Mouse (Mus musculus) kidney, adult 11 months (tissue): ENCODE measurements around the gene Pnpla6.
A peak's percentile ranks its signal among the peaks of the same experiment; 100 is the strongest.

Source experiments
- DNase-seq: peaks from one replicate; pipeline ENCODE4 v3.0.0; 2022

Gene Pnpla6

GRCm38 (mm10) chr8:3507979-3508754 is 7.0 kb upstream of the Pnpla6 start:
- peak; percentile 46 for DNase-seq

DNA sequence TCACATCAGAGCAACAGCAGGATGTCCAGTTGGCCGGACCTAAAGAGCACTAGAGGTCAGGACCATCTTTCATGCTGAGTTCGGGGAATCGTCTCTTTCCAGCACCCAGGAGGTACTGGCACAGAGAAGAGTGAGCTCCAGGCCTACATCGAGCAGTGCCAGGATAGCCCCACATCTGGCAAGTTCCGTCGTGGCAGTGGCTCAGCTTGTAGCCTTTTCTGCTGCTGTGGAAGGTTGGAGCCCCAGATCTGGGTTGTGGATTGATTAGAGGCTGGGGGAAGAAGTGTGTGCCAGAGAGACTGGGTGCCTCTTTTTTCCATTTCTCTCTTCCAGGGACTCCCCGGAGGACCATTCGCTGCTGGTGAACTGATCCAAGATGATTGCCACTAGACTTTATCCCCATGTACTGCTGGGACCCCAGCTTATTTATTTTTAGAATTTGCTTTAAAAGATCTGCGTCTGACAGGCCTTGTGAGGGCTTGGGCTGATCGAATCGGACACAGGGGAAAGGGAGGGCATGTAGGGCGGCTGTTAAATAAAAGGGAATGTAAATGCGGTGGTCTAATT is 420 bp upstream of the Pnpla6 start:
- peak; percentile 29 for DNase-seq

DNA sequence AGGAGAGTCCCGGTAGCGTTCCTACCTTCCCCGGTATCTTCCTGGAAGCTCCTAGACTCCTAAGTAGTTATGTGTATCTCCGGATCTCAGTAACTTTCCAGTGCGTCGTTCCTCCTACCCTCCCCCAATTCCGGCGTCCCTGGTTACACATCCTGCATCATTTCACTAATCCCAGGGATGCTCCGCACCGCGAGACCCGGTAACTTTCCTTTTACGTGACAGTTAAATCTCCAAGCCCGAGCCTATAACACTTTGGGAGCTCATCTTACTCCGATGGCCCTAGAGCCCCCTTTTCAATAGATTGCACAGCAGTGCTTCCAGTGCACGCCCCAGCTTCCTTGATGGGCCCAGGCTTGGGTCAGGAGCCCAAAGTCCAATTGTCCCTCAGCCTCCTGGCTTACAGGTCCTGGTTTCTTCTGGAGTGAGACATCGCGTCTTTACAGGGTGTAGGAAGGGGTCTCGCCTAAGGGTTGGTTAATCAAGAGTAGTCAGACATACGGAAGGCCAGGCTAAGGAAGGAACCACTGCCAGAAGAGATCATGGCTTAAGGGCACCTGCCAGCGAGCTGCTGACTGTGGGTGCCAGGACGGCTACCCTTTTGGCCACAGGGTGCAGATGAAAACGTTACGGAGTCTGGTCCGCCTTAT is 710 bp downstream of the Pnpla6 start:
- DNase-seq: peak; percentile 70

DNA sequence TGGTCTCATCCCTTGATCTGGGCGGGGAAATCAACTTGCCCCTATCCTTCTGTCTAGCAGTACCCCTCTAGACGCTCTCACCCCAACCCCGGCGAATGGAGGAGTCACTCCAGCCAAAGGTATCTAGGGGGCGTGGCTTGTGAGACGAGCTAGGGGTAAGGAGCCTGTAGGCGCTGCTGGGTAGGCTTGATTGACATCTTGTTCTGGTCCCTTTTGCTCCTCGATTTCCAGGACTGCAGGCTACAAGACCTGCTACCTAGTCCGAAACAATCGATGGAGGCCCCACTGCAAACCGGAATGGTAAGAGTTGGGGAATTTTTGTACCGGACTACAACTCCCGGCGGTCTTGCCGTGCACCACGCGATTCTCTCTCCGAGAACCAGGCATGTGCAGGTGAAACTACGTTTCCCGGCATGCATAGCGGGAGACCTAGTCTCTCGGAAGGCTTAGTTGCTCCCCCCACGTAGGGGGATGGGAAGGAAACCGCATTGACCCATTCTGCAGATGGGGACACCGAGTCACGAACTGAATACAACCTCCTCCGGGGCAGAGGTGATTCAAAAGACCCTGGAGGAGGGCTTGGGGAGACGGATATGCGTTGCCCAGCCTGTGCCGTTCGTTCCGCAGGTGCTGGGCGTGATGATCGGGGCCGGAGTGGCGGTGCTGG is 1.4 kb downstream of the Pnpla6 start:
- DNase-seq: peak; percentile 96

DNA sequence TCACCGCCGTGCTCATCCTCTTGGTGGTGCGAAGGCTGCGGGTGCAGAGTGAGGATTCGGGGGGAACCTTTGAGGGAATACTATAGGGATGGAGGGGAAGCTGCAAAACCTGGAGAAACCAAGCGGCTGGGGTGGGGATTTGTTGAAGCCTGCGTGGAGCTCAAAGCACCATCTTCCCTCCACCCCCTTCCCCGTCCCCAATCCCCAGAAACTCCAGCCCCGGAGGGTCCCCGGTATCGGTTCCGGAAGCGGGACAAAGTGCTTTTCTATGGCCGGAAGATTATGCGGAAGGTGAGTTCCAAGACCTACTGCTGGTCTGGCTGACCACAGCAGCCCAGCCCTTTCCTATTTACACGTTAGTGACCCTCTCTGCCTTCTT is 1.9 kb downstream of the Pnpla6 start:
- no peak for DNase-seq

DNA sequence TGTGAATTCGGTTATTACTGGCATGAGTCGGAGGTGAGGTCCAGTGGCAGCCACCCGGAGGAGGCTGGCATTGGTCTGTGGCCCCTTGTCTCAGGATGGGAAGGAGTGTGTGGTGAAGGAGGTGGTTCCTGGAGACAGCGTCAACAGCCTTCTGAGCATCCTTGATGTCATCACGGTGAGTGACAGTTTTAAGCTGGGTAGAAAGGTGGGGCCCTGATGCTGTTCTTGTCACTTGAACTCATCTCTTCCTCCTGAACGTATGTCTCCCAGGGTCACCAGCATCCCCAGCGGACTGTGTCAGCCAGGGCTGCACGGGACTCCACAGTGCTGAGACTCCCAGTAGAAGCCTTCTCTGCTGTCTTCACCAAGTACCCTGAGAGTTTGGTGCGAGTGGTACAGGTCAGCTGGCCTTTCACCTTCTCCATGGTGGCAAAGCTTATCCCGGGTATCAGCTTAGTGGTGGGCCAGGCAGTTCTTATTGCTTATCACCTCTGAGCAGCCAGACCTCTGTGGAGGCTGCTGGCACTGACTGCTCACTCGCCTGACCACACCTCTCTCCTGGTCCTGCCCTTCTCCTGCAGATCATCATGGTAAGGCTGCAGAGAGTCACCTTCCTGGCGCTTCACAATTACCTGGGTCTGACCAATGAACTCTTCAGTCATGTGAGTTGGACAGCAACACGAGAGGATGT is 7.0 kb downstream of the Pnpla6 start:
- DNase-seq: no peak

DNA sequence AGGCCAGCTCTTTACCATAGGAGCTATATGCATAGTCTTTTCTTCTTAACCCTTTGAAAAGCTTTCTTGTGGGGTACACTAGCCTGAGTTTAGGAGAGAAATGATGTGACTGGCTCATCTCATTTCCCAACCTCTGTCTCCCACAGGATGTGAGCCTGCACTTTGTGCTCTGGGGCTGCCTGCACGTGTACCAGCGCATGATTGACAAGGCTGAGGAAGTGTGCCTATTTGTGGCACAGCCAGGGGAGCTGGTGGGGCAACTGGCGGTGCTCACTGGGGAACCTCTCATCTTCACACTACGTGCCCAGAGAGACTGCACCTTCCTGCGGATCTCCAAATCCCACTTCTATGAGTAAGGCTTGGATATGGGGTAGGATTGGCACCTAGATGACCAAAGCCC is 15.6 kb downstream of the Pnpla6 start:
- no peak for DNase-seq

DNA sequence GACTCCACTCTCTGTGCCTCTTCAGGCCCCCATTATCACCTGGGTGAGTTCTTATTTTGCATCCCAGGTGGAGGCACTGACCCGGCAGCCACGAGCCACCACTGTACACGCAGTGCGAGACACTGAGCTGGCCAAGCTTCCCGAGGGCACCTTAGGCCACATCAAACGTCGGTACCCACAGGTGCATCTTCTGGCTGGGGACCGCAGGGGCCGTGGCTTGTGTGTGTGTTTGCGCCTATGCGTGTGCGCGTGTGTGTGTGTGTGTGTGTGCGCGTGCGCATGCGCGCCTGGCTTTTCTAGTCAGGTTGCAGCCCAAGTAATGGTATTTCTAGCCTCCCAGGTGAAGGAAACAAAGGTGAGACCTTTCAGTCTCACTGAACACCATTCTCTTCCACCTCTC is 16.8 kb downstream of the Pnpla6 start:
- DNase-seq: no peak

DNA sequence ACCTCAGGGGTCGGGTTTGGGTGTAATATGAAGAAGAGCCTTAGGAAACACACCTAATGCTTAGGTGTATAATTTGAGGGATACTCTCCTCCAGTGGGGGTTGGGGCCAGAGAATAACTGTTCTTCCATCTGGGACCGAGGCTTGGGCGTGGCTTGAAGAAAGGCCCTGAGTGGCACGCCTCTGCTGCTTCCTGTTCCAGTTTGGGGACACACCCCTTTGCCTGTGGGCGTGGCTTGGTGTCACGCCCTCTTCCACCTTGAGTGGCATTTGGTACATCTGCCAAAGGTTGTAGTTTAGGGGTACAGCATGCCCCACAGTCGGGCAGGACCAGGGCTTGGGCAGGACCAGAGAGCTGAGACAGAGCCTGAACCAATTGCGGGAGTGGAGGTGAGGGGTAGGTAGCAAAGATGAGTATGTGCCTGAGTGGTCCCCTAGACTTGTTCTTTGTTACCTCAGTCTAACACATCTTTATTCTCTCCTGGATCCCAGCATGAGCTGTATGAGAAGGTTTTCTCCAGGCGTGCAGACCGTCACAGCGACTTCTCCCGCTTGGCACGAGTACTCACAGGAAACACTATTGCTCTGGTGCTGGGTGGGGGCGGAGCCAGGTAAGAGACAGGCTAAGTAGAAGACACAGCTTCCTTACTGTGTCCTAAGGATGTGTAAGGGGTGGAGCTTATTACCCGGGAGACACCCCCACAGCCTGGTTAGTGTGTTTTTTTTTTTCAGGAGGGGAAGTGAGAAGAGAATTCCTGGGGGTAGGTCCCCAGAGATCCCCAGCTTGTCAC is 21.1 kb downstream of the Pnpla6 start:
- DNase-seq: no peak

DNA sequence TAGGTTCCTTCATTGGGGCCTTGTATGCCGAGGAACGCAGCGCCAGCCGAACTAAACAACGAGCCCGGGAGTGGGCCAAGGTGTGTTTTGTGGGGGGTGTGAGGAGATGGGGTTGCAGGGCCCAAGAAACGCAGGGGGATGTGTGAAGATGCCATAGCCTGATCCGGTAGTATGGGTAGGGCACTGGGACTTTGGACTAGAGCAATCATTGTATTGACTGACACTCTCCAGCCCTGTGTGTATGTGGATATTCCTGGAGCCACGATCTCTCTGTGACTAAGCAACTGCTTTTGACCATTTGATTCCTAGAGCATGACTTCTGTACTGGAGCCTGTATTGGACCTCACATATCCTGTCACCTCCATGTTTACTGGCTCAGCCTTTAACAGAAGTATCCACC is 21.8 kb downstream of the Pnpla6 start:
- no peak for DNase-seq

- DNase-seq: no peak
These were observed 22.5 kb downstream of the Pnpla6 start for GRCm38 (mm10) chr8:3537666-3538065.

DNA sequence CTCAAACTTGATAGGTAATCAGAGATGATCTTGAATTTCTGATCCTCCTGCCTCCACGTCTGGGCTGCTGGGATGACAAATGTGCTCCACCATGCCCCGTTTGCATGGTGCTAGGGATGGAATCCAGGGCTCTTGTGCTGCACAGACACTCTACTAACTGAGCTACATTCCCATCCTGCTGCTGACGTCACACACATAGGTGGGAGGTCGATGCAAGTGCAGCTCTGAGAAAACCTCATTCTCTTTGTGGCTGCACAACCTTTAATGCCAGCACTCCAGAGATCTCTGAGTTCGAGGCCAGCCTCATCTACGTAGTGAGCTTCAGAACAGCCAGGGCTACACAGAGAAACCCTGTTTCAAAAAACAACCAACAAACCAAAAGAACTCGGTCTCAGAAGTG is 24.0 kb downstream of the Pnpla6 start:
- DNase-seq: no peak

- no peak for DNase-seq
These were observed 24.9 kb downstream of the Pnpla6 start for GRCm38 (mm10) chr8:3540076-3540475.

DNA sequence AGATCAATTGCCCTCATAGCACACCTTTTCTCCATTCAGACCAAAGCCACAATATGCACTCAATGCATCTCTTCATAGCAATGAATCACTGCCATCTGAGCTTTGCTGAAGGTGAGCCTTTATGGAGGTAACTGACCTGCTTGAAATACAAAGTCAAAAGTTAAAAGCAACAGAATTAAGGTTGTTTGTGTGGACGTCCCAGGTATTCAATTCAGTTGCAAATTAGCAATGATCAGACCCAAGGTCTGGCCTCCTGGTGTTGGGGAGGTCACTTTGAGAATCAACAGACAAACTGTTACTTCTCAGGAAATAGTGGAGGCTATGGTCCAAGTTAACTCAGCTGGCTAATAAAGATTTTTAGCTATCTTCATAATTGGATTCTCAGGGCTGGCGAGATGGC is 31.3 kb downstream of the Pnpla6 start:
- no peak for DNase-seq

- DNase-seq: no peak
These were observed 37.1 kb downstream of the Pnpla6 start for GRCm38 (mm10) chr8:3552240-3552639.

- DNase-seq: no peak
These were observed 40.9 kb downstream of the Pnpla6 start for GRCm38 (mm10) chr8:3556114-3556513.

- peak; percentile 77 for DNase-seq
These were observed 52.6 kb downstream of the Pnpla6 start, which contains the start of gene C330021F23Rik for GRCm38 (mm10) chr8:3567641-3568371. C330021F23Rik (plus strand) TSS chr8:3567990.

GRCm38 (mm10) chr8:3568378-3568777 is 53.2 kb downstream of the Pnpla6 start:
- DNase-seq: no peak

- no peak for DNase-seq
These were observed 54.6 kb downstream of the Pnpla6 start for GRCm38 (mm10) chr8:3569784-3570183.

- no peak for DNase-seq
These were observed 59.4 kb downstream of the Pnpla6 start for GRCm38 (mm10) chr8:3574546-3574945.

DNA sequence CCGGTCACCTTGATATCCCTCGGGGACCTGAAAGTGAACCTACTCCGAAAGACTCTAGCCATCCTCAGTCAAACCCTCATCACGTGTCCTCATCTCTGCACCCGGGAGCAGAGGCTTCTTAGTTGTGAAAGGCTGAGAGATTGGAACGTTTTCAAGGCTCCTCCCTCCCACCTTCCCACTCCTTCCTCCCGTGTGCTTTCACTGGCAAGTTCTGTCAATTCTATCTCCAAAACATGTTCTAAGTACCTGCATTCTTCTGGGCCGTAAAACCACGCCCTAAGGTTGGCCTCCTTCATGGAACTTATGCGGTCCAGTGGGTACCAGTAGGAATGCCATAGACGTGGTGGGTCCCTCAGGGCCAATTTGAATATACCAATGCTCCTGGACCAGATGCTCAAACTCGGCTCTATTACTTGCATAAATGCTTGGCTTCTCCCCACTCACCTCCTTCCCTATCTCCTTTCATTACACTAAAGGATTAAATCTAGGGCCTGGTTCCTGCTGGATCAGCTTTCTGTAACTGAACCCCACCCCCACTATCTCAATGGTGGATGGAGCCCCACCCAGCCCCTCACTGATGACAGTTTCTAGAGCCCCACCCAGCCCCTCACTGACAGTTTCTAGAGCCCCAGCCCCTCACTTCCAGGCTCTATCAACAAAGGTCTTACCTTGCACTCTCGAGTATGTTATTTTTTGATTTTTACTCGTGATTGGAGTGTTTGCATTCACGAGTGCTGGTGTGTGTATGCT is 61.2 kb downstream of the Pnpla6 start:
- DNase-seq: no peak
